Mouse (Mus musculus): ENCODE results near the gene Tnf. TPM values are rescaled to one million over a fixed set of nuclear protein-coding genes. Genes with fewer than 3 reads are reported as not detected.

The Tnf gene
- polyA plus RNA-seq, 1 experiment = 0.05 TPM

- Histone ChIP-seq H3ac (ENCODE audit: control insufficient read depth, insufficient read length) (no peak overlapping the region), H3K4me3 (no peak overlapping the region), H3K36me3 (ENCODE audit: control insufficient read depth, insufficient read depth) (no peaks in the 10 kb centered on the region), H3K4me2 (ENCODE audit: low read depth) (no peak overlapping the region), H3K79me2 (ENCODE audit: control insufficient read depth, insufficient read depth) (no peaks in the 10 kb centered on the region), H3K27me3 (ENCODE audit: control insufficient read depth, insufficient read depth, insufficient read length) (no peaks in the 10 kb centered on the region)
- no peak for TF ChIP-seq MYOD1 (IDR thresholded peaks at IDR 0.05; ENCODE audit: control insufficient read depth in 1 of 3, insufficient read length in 2 of 3, low read depth in 2 of 3)
- TF ChIP-seq TCF3 (IDR thresholded peaks at IDR 0.05; ENCODE audit: insufficient read length, low read depth) = no peak
- TF ChIP-seq MYOG (IDR thresholded peaks at IDR 0.05; ENCODE audit: control insufficient read depth in 1 of 3, insufficient read depth in 1 of 3, insufficient read length in 2 of 3, low read depth in 2 of 3) = no peak
- no peak for TF ChIP-seq USF1 (IDR thresholded peaks at IDR 0.05; ENCODE audit: low read depth)
- no peak for TF ChIP-seq POLR2A (IDR thresholded peaks at IDR 0.05; ENCODE audit: insufficient read length, low read depth)
- TF ChIP-seq TCF12 (IDR thresholded peaks at IDR 0.05; ENCODE audit: insufficient read depth, poor library complexity, severe bottlenecking) = no peak
- no peak for TF ChIP-seq SRF (IDR thresholded peaks at IDR 0.05; ENCODE audit: control insufficient read depth, insufficient read length, low read depth)
- TF ChIP-seq POLR2AphosphoS2 (IDR thresholded peaks at IDR 0.05; ENCODE audit: insufficient read length, low read depth) = no peak
- no peak for TF ChIP-seq REST (IDR thresholded peaks at IDR 0.05; ENCODE audit: insufficient read depth, insufficient read length)
- TF ChIP-seq MAX (IDR thresholded peaks at IDR 0.05; ENCODE audit: low read depth) = no peak
Observed at GRCm38 (mm10) chr17:35172445-35173234, 29.2 kb downstream of the Tnf start.

DNA sequence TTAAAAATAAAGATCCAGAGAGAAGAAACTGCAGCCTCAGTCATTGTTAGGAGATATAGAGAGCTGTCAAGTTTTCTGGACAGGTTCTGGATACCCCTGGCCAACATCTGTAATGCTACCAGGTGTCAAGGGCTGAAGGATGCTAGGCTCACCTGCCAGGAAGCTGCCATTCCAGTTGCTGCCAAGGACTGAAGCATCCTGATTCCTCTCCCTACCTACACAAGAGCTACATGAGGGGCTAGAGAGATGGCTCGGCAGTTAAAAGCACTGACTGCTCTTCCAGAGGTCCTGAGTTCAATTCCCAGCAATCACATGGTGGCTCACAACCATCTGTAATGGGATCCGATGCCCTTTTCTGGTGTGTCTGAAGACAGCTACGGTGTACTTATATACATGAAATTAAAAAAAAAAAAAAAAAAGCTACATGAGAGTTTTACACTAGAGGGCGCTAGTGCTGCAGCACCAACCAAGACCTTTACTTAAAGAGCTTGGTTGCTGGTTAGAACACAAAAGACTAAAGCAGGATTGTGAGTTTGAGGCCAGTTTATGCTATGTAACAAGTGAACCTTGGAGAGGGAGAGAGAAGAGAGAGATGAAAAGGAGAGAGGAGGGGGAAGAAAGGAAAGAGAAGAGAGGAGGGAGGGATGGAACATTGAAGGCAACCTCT, 33.1 kb downstream of the Tnf start:
- Histone ChIP-seq H3K36me3 (ENCODE audit: control insufficient read depth, insufficient read depth) (no peaks in the 10 kb centered on the region), H3ac (ENCODE audit: control insufficient read depth, insufficient read length) (no peak overlapping the region), H3K4me2 (ENCODE audit: low read depth) (no peak overlapping the region), H3K27me3 (ENCODE audit: control insufficient read depth, insufficient read depth, insufficient read length) (no peaks in the 10 kb centered on the region), H3K4me3 (no peak overlapping the region), H3K79me2 (ENCODE audit: control insufficient read depth, insufficient read depth) (peaks cover 14% of the 10 kb centered on the region)
- TF ChIP-seq SRF (IDR thresholded peaks at IDR 0.05; ENCODE audit: control insufficient read depth, insufficient read length, low read depth) (no peak), REST (IDR thresholded peaks at IDR 0.05; ENCODE audit: insufficient read depth, insufficient read length) (no peak), MYOD1 (IDR thresholded peaks at IDR 0.05; ENCODE audit: control insufficient read depth in 1 of 3, insufficient read length in 2 of 3, low read depth in 2 of 3) (no peak), POLR2AphosphoS2 (IDR thresholded peaks at IDR 0.05; ENCODE audit: insufficient read length, low read depth) (no peak)

GRCm38 (mm10) chr17:35167794-35168193, 34.0 kb downstream of the Tnf start:
- Histone ChIP-seq H3K4me2 (ENCODE audit: low read depth) (no peak overlapping the region), H3K36me3 (ENCODE audit: control insufficient read depth, insufficient read depth) (no peaks in the 10 kb centered on the region), H3K4me3 (no peak overlapping the region), H3ac (ENCODE audit: control insufficient read depth, insufficient read length) (no peak overlapping the region), H3K79me2 (ENCODE audit: control insufficient read depth, insufficient read depth) (peaks cover 23% of the 10 kb centered on the region), H3K27me3 (ENCODE audit: control insufficient read depth, insufficient read depth, insufficient read length) (no peaks in the 10 kb centered on the region)
- TF ChIP-seq SRF (IDR thresholded peaks at IDR 0.05; ENCODE audit: control insufficient read depth, insufficient read length, low read depth) (no peak), MYOG (IDR thresholded peaks at IDR 0.05; ENCODE audit: control insufficient read depth in 1 of 3, insufficient read depth in 1 of 3, insufficient read length in 2 of 3, low read depth in 2 of 3) (no peak), E2F4 (IDR thresholded peaks at IDR 0.05; ENCODE audit: insufficient read depth) (no peak), MAX (IDR thresholded peaks at IDR 0.05; ENCODE audit: low read depth) (no peak), TCF12 (IDR thresholded peaks at IDR 0.05; ENCODE audit: insufficient read depth, poor library complexity, severe bottlenecking) (no peak), POLR2AphosphoS2 (IDR thresholded peaks at IDR 0.05; ENCODE audit: insufficient read length, low read depth) (no peak), CEBPB (IDR thresholded peaks at IDR 0.05; ENCODE audit: insufficient read depth, poor library complexity, severe bottlenecking) (no peak), MYOD1 (IDR thresholded peaks at IDR 0.05; ENCODE audit: control insufficient read depth in 1 of 3, insufficient read length in 2 of 3, low read depth in 2 of 3) (no peak), USF1 (IDR thresholded peaks at IDR 0.05; ENCODE audit: low read depth) (no peak), REST (IDR thresholded peaks at IDR 0.05; ENCODE audit: insufficient read depth, insufficient read length) (no peak), POLR2A (IDR thresholded peaks at IDR 0.05; ENCODE audit: insufficient read length, low read depth) (no peak), TCF3 (IDR thresholded peaks at IDR 0.05; ENCODE audit: insufficient read length, low read depth) (no peak)

- H3K27me3 ChIP-seq (ENCODE audit: control insufficient read depth, insufficient read depth, insufficient read length) = no peaks in the 10 kb centered on the region
- TF ChIP-seq POLR2AphosphoS2 (IDR thresholded peaks at IDR 0.05; ENCODE audit: insufficient read length, low read depth) = no peak
Observed at GRCm38 (mm10) chr17:35166352-35167035, 35.3 kb downstream of the Tnf start.

More at GRCm38 (mm10) chr17:35166352-35167035, 35.3 kb downstream of the Tnf start:
- Histone ChIP-seq H3K4me3 (peak overlapping the region; percentile 83), H3ac (ENCODE audit: control insufficient read depth, insufficient read length) (no peak overlapping the region), H3K36me3 (ENCODE audit: control insufficient read depth, insufficient read depth) (peaks cover 6% of the 10 kb centered on the region), H3K4me2 (ENCODE audit: low read depth) (peak overlapping the region; percentile 96), H3K79me2 (ENCODE audit: control insufficient read depth, insufficient read depth) (peaks cover 36% of the 10 kb centered on the region)

Data from myocyte (in vitro differentiated cells).